Mouse (Mus musculus): Measurements from ENCODE around the gene Lgalsl.

DNA sequence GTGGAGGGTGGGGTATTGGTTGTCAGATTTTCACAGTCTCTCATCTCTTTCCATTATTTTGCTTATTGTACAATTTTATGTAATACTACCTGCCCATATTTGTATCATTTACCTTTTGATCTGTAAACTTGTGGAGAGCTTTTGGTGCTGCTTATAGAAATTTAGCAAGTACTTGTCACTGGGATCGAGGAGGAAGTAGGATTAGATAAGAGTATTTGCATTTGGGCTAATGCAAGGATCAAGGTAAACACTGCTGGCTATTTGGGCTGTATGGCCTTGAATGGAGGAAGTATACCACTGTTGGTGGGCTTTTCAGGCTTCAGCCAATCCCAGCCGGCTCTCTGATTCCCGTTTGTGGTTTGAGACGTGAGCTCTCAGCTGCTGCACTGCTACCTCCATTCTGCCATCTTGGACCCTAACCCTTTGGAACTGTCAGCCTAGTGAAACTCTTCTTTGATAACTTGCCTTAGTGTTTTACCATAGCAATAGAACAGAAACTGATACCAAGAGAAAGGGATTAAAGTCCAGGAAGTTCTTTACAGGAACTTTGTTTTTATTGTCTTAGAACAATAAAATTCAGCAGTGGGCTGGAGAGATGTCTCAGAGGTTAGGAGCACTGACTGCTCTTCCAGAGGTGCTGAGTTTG lies 25.1 kb downstream of the Lgalsl start:
- TF ChIP-seq POLR2A (IDR thresholded peaks at IDR 0.05; ENCODE audit: insufficient read depth, low read depth, low read length) (no peak), CTCF (IDR thresholded peaks at IDR 0.05; ENCODE audit: insufficient read depth, low read depth, low read length) (no peak)
